Mouse (Mus musculus) hindbrain, embryonic 12.5 days (tissue): Measurements from ENCODE around the gene Klhl8. TPM values are rescaled to one million over a fixed set of nuclear protein-coding genes. Genes with fewer than 3 reads are reported as not detected.

Source experiments
- ATAC-seq: fragments of 200-750 bp; cut with Nextera tagmentation; 2 replicates; pipeline ENCODE4 v1.8.0; 2017; ENCODE audit warnings: moderate TSS enrichment; ENCODE audit not compliant: low FRiP score
- H3K27ac ChIP-seq: fragments of 300-500 bp; sonication (generic); 2 replicates; pipeline ENCODE4 v1.5.1; 2016; ENCODE audit warnings: mild to moderate bottlenecking
- H3K27me3 ChIP-seq: fragments of 300-500 bp; sonication (generic); 2 replicates; pipeline ENCODE4 v1.6.1; 2016; ENCODE audit warnings: mild to moderate bottlenecking
- H3K36me3 ChIP-seq: fragments of 300-500 bp; sonication (generic); 2 replicates; pipeline ENCODE4 v1.6.1; 2016; ENCODE audit warnings: mild to moderate bottlenecking
- H3K4me1 ChIP-seq: fragments of 300-500 bp; sonication (generic); 2 replicates; pipeline ENCODE4 v1.6.1; 2016
- H3K4me2 ChIP-seq: fragments of 300-500 bp; sonication (generic); replicated peaks from 2 replicates; pipeline ENCODE4 v1.6.1; 2016; ENCODE audit warnings: mild to moderate bottlenecking
- H3K4me3 ChIP-seq: fragments of 300-500 bp; sonication (generic); 2 replicates; pipeline ENCODE4 v1.5.1; 2016; ENCODE audit warnings: mild to moderate bottlenecking
- H3K9ac ChIP-seq: fragments of 300-500 bp; sonication (generic); 2 replicates; pipeline ENCODE4 v1.6.1; 2016; ENCODE audit warnings: mild to moderate bottlenecking, moderate library complexity
- H3K9me3 ChIP-seq: fragments of 300-500 bp; sonication (generic); replicated peaks from 2 replicates; pipeline ENCODE4 v1.6.1; 2016; ENCODE audit warnings: mild to moderate bottlenecking
- WGBS: fragments of 180-500 bp; shearing (Covaris S2); methylation state at CpG from one replicate; pipeline ENCODE4 v1.1.7; 2016; 5-methylcytosine and 5-hydroxymethylcytosine counted together
- polyA plus RNA-seq: library from polyadenylated mRNA; unstranded; fragments of >200 nt; fragmentation: Nextera tagmentation; extraction: Ambion mirVana; gene quantifications from 2 replicates; pipeline ENCODE4 v1.2.1, GENCODE M21; 2016

The Klhl8 gene
- polyA plus RNA-seq, 1 experiment from 2014 or later, result 20.3 TPM

DNA sequence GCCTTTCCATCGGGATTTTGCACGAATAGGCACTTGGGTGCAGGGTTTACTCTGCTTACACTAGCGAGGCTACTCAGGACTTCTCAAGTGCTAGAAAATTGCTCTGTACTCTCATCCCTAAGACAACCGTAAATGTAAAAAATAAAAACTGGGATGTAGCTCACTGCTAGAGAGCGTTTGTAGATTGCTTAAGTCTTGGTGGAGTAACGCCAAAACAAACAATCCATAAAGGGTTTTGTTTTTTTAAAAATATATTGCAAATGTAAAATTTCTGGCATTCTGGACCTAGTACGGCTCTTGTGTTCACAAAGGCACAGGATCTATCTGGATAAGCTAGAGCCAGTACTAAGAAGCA lies 17.1 kb upstream of the Klhl8 start:
- H3K36me3 ChIP-seq, result no peaks in the 10 kb centered on the region
- WGBS, result 89% methylated on average over 7 of the region's 7 CpGs
- H3K4me3 ChIP-seq, result no peak overlapping the region
- no peak overlapping the region for H3K27ac ChIP-seq
- H3K4me1 ChIP-seq, result peaks cover 3% of the 10 kb centered on the region; the same call in 1 of the 2 replicates
- H3K4me2 ChIP-seq, result no peak overlapping the region
- H3K9me3 ChIP-seq, result 0 out of 2 replicates have a peak, but pooled peaks cover 5% of the 10 kb centered on the region
- no peak for ATAC-seq
- no peak overlapping the region for H3K9ac ChIP-seq
- peaks cover 9% of the 10 kb centered on the region for H3K27me3 ChIP-seq

DNA sequence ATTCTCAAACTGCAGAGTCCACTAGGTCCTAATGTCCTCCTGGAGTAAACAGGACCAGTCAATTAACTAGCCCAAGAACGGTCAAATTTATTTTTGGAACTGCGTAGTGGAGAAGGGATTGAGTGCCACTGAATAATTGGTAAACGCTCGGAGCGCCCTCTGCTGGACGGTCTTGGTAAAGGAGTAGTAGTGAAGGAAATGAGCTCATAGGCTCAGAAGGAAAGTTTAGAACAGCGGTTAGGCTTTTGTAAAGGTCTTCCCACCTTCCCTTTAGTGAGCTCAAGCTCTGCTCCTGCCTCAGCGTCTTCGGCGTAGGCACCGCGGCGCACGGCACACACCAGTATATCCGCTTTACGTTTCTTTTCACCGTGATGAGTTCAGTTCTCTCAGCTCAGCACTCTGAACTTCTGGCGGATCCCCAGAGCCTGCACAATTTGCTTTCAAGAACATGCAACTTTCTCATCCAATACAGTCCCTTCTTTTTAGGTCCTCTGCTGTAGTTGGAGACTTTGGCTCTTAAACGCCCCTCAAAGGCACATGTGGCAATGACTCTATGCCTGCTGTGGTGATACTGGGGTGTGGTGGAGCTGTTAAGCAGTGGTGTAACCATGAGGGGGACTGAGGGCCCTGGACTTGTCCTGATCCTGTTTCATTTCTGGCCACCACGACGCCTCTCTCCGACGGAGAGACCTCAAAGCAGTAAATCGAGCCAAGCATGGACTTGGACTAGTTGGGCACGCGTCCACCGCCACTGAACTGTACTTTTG lies 16.6 kb upstream of the Klhl8 start:
- peak; percentile 60 for ATAC-seq
- 27% methylated on average over 27 of the region's 27 CpGs for WGBS
- H3K27me3 ChIP-seq, result peaks cover 9% of the 10 kb centered on the region
- no peak overlapping the region for H3K27ac ChIP-seq
- H3K9me3 ChIP-seq, result no peaks in the 10 kb centered on the region
- H3K9ac ChIP-seq, result no peak overlapping the region
- peaks cover 3% of the 10 kb centered on the region; the same call in 1 of the 2 replicates for H3K4me1 ChIP-seq
- H3K4me3 ChIP-seq, result no peak overlapping the region; the same call in 1 of the 2 replicates
- no peaks in the 10 kb centered on the region for H3K36me3 ChIP-seq
- peak overlapping the region; percentile 46 for H3K4me2 ChIP-seq

DNA sequence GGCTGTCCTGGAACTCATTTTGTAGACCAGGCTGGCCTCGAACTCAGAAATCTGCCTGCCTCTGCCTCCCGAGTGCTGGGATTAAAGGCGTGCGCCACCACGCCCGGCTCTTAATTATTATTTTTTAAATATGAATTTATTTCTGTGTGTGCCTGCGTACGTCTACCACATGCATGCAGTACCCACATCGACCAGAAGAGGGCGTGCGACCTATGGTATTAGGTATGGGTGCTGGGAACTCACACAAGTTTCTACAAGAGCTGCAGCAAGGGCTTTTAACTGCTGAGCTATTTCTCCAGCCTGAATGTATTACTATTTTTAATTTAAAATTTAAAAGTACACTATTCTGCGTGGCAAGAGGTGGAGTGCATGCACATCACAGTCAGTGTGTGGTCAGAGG lies 15.3 kb upstream of the Klhl8 start:
- peaks cover 3% of the 10 kb centered on the region; the same call in 1 of the 2 replicates for H3K4me1 ChIP-seq
- H3K27ac ChIP-seq, result no peak overlapping the region
- no peak overlapping the region for H3K4me2 ChIP-seq
- H3K4me3 ChIP-seq, result no peak overlapping the region
- H3K36me3 ChIP-seq, result no peaks in the 10 kb centered on the region
- 67% methylated on average over 12 of the region's 12 CpGs for WGBS
- no peaks in the 10 kb centered on the region for H3K9me3 ChIP-seq
- H3K27me3 ChIP-seq, result peaks cover 9% of the 10 kb centered on the region
- no peak for ATAC-seq
- H3K9ac ChIP-seq, result no peak overlapping the region

DNA sequence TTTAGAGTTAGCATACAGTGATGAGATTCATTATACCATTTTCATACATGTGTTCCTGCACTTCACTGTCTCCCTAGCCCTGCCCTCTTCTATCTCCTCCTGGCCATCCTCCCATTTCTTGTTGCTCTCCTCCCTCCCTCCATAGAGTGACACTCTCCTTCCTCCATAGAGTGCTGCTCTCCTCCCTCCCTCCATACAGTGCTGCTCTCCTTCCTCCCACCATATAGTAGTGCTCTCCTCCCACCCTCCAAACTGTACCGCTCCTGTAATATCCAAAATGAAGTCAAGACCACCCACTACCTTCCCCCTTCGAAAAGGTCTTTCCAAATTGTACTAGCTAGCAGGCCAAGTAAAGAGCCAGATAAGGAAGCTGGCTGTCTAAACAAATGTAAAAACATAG lies 12.7 kb upstream of the Klhl8 start:
- H3K4me1 ChIP-seq, result peaks cover 3% of the 10 kb centered on the region; the same call in 1 of the 2 replicates
- WGBS, result 97% methylated on average over 2 of the region's 2 CpGs
- no peak for ATAC-seq
- no peaks in the 10 kb centered on the region for H3K9me3 ChIP-seq
- H3K4me2 ChIP-seq, result no peak overlapping the region
- H3K9ac ChIP-seq, result no peak overlapping the region
- no peak overlapping the region for H3K27ac ChIP-seq
- peaks cover 9% of the 10 kb centered on the region for H3K27me3 ChIP-seq
- no peak overlapping the region for H3K4me3 ChIP-seq
- no peaks in the 10 kb centered on the region for H3K36me3 ChIP-seq

DNA sequence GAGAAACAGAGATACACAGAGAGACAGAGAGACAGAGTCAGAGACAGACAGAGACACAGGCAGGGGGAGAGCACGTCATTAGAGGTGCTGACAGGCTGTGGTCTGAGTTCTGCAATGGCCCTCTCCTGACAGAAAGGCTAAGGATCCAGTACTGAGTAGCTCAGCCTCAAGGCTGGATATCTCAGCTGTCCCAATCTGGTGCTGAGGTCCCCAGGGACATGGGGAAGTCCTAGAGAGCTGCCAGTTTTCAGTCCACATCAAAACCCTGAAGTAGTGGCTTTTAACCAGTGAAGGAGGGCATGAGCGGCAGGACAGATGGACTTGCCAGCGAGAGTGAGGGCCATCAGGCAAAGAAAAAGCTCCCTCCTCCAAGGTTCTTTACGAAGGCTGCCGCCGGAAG lies 12.0 kb upstream of the Klhl8 start:
- 74% methylated on average over 6 of the region's 6 CpGs for WGBS
- H3K9me3 ChIP-seq, result no peaks in the 10 kb centered on the region
- H3K4me1 ChIP-seq, result peaks cover 3% of the 10 kb centered on the region; the same call in 1 of the 2 replicates
- H3K9ac ChIP-seq, result no peak overlapping the region
- H3K4me3 ChIP-seq, result no peak overlapping the region
- no peak overlapping the region for H3K4me2 ChIP-seq
- no peak overlapping the region for H3K27ac ChIP-seq
- peaks cover 4% of the 10 kb centered on the region; the same call in 1 of the 2 replicates for H3K27me3 ChIP-seq
- no peak for ATAC-seq
- H3K36me3 ChIP-seq, result no peaks in the 10 kb centered on the region

DNA sequence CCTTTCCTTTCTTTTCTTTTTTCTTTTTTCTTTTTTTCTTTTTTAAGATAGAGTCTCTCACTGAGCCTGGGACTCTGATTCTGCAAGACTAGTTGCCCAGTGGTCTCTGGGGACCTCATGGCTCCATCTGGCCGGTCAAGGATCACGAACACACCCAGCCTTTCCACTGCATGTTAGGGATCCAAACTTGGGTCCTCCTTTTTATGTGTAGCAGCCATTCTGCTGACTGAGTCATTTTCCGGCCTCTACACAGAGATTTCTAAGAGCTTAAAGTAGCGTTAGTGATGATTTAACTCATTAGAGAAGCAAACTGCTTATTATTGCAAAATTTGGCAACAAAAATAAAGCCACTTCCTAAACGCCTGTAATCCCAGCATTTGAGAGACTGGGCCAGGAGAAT lies 11.4 kb upstream of the Klhl8 start:
- Histone ChIP-seq H3K36me3 (no peaks in the 10 kb centered on the region), H3K4me3 (no peak overlapping the region), H3K9me3 (no peaks in the 10 kb centered on the region), H3K27me3 (no peaks in the 10 kb centered on the region), H3K27ac (no peak overlapping the region), H3K9ac (no peak overlapping the region), H3K4me1 (no peaks in the 10 kb centered on the region), H3K4me2 (no peak overlapping the region)
- 77% methylated on average over 5 of the region's 5 CpGs for WGBS
- no peak for ATAC-seq

DNA sequence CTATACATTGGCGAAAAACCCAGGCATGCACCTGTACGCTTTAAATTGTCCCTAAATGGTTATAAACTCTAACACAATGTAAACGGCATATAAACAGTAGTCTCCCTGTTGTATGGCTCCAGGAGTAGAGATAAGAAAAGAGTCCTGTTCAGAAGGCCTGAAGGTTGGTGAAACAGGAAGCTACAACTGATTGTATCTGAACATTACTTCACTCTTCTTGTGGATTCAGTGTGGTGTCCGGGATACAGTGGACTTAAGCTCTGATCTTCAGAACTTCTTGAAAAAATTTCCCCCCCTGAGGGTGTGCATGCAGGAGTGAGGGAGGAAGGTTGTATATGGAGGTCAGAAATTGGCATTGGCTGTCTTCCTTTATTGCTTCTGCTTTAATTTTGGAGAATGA lies 8.4 kb upstream of the Klhl8 start:
- Histone ChIP-seq H3K9ac (no peak overlapping the region), H3K4me1 (no peaks in the 10 kb centered on the region), H3K9me3 (no peaks in the 10 kb centered on the region), H3K27me3 (no peaks in the 10 kb centered on the region), H3K4me2 (no peak overlapping the region), H3K4me3 (no peak overlapping the region), H3K36me3 (no peaks in the 10 kb centered on the region), H3K27ac (no peak overlapping the region)
- ATAC-seq, result no peak
- 86% methylated on average over 4 of the region's 4 CpGs for WGBS

DNA sequence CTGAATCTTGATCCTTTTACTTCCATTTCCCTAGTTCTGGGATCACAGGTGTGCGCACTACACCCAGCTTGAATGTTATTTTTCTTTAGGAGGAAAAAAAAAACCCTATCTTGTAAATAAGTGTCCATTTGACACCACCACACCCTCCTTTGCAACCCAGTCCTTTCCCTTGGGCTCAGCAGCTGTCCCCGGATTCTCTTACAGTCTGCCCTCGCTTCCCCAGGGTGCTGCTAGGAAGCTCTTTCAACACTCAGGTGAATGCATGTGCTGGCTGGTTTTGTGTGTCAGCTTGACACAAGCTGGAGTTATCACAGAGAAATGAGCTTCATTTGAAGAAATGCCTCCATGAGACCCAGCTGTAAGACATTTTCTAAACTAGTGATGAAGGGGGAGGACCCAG lies 7.2 kb upstream of the Klhl8 start:
- Histone ChIP-seq H3K4me1 (no peaks in the 10 kb centered on the region), H3K4me2 (no peak overlapping the region), H3K9me3 (no peaks in the 10 kb centered on the region), H3K9ac (no peak overlapping the region), H3K27ac (no peak overlapping the region), H3K4me3 (no peak overlapping the region), H3K36me3 (no peaks in the 10 kb centered on the region), H3K27me3 (no peaks in the 10 kb centered on the region)
- ATAC-seq, result no peak
- WGBS, result 71% methylated on average over 3 of the region's 3 CpGs

DNA sequence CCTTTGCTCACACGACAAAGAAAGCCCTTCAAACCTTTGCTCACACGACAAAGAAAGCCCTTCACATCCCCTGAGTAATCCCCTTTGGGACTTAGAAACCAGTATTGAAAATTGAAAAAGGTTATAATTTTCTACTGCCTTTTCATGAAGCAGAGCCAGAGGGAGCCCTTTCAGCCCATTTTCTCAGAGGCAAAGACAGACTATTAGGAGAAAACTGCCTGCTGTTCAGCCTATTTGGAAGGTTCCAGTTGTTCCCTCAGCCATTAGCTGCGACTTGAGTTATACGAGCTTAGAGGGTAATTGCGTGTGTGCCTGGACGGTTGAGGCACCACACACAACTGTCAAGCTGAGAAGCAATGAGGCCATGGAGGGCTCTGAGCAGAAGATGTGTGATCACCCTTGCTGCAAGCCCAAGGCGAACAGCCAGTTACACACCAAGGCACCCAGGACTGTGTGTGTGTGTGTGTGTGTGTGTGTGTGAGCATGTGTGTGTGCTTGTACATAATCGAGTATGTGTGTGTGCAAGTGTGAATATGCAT lies 6.4 kb upstream of the Klhl8 start:
- Histone ChIP-seq H3K9ac (no peak overlapping the region), H3K4me1 (no peaks in the 10 kb centered on the region), H3K36me3 (no peaks in the 10 kb centered on the region), H3K4me2 (no peak overlapping the region), H3K27me3 (no peaks in the 10 kb centered on the region; the same call in 1 of the 2 replicates), H3K27ac (no peak overlapping the region; the same call in 1 of the 2 replicates), H3K9me3 (no peaks in the 10 kb centered on the region), H3K4me3 (no peak overlapping the region)
- WGBS, result 69% methylated on average over 8 of the region's 8 CpGs
- ATAC-seq, result no peak

DNA sequence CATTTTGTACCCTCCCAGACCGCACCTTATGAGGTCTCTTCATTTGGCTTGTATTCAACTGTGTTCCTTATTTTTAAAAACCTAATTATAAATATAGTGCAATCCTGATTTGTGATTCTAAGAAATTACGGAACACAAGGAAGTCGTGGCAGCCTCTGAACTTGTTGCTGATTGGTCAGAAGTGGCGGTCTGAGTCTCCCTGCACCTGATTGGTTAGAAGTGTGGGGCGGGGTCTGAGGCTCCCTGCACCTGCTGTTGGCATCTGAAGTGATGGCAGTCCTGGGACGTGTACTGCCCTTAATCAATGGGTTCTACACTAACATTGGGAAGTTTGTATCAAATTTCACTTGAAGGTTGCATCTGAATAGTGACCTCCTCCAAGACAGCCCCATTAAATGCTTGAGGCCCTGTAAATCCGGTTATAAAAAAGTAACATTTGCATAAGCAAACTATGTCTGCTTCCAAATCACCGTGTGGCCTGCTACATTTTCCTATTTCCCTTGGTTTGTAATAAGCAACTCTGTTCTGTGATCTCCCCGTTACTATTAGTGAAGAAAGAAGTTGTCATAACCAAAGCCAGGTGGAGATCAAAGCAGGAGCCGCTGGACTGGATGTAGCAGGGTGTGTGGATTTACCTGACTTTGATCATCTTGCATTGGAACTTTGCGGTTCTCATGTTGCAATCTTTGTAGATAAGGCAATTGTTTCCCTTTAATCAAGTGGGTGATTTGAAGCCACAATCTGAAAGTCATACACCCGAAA lies 5.7 kb upstream of the Klhl8 start:
- no peak for ATAC-seq
- Histone ChIP-seq H3K4me2 (no peak overlapping the region), H3K27ac (no peak overlapping the region; the same call in 1 of the 2 replicates), H3K27me3 (no peaks in the 10 kb centered on the region; the same call in 1 of the 2 replicates), H3K4me1 (no peaks in the 10 kb centered on the region), H3K36me3 (no peaks in the 10 kb centered on the region), H3K9me3 (no peaks in the 10 kb centered on the region), H3K9ac (no peak overlapping the region), H3K4me3 (no peak overlapping the region)
- WGBS, result 66% methylated on average over 12 of the region's 12 CpGs

DNA sequence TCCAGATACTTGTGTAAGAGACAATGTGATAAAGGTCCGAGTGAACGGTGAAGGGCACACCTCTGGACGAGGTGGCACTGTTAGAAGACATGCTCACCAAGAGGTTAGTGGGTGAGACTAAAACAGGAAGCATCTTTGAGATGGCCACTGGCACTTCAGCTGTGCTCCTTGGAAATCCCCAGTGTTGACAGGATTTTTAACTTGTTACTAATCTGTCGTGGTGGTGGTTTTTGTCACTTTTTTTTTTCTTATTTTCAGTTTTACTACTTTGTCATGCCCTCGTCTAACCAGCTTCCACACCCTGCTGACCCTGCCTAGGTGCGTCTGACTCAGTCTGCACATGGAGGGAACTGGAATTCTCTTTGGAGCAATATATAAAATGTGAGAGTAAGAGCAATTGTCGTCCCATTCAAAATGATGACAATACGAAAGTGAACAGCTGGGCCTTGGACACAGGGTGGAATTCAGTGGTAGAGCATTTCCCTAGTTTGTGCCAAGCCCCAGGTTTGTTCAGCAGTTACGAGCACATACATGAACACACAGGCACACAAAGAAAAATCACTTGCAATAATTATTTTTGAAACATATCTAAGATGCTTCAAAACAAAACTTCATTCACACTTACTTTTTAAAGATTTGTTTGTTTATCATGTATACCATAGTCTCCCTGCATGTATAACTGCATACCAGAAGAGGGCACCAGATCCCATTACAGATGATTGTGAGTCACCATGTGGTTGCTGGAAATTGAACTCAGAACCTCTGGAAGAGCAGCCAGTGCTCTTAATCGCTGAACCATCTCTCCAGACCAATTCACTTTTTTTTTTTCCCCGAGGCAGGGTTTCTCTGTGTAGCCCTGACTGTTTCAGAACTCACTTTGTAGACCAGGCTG lies 3.5 kb upstream of the Klhl8 start:
- H3K27ac ChIP-seq, result no peak overlapping the region
- H3K9me3 ChIP-seq, result no peaks in the 10 kb centered on the region
- no peak overlapping the region for H3K4me2 ChIP-seq
- H3K4me3 ChIP-seq, result no peak overlapping the region
- H3K36me3 ChIP-seq, result no peaks in the 10 kb centered on the region
- H3K9ac ChIP-seq, result no peak overlapping the region
- 0 out of 2 replicates have a peak, but pooled peaks cover 3% of the 10 kb centered on the region for H3K4me1 ChIP-seq
- no peak for ATAC-seq
- no peaks in the 10 kb centered on the region; the same call in none of the 2 replicates for H3K27me3 ChIP-seq
- 76% methylated on average over 11 of the region's 11 CpGs for WGBS

DNA sequence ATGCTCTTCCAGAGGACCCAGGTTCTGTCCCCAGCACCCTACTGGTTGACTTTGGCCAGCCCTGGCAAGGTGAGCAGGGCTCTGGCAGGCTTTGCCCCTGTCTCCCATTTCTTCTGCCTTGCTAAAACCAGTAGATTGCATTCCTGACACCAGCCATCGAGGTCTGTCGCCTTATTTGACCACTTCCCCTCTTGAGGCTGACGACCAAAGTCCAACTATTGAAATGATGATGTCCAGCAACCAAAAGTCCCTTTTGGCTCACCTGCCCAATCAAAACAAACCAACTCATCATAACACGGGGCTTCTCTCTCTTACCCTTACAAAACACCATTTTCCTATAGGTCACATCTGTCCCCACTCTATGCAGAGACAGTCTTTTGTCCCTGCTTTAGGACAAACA lies 2.1 kb upstream of the Klhl8 start:
- 75% methylated on average over 4 of the region's 4 CpGs for WGBS
- Histone ChIP-seq H3K4me3 (no peak overlapping the region), H3K27ac (no peak overlapping the region), H3K4me1 (0 out of 2 replicates have a peak, but pooled peaks cover 3% of the 10 kb centered on the region), H3K4me2 (no peak overlapping the region), H3K36me3 (no peaks in the 10 kb centered on the region), H3K9ac (no peak overlapping the region), H3K27me3 (no peaks in the 10 kb centered on the region; the same call in none of the 2 replicates), H3K9me3 (no peaks in the 10 kb centered on the region)
- ATAC-seq, result no peak
